Mouse (Mus musculus): Measurements from ENCODE around the gene Sdk1. TPM values are rescaled to one million over a fixed set of nuclear protein-coding genes. Genes with fewer than 3 reads are reported as not detected.
A peak's percentile ranks its signal among the peaks of the same experiment; 100 is the strongest.

Gene Sdk1
- polyA plus RNA-seq, 1 experiment from 2014 or later, result 1.3 TPM

DNA sequence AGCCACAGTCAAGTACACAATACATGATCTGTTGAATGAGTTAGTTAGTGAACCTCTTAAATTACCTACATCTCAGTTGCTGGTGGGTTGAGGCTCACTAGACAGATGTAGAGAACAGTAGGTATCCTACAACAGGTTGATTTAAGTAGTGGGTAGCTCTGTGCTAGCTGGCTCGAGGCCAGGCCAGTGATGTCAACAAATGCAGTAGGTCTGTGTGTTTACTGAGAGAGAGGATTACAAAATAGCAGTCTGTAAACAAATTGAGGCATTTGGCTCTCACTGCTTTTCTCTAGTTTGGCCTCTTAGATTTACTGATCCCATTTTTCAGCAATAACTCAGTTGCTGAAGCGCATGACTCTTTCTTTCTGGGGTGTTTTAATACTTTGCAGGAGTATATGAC, 70.5 kb downstream of the Sdk1 start:
- Histone ChIP-seq H3K4me2 (ENCODE audit: low read length) (no peak overlapping the region), H3K4me3 (replicated peaks; ENCODE audit: low read length) (no peak overlapping the region), H3K27me3 (replicated peaks; ENCODE audit: control insufficient read depth, insufficient read depth, low read length) (no peaks in the 10 kb centered on the region), H3K27ac (ENCODE audit: low read length) (no peak overlapping the region), H3K9ac (replicated peaks; ENCODE audit: low read depth, low read length) (no peak overlapping the region), H3K9me3 (ENCODE audit: control insufficient read depth, low read length) (no peaks in the 10 kb centered on the region), H3K4me1 (replicated peaks; ENCODE audit: control insufficient read depth, insufficient read depth, low read length) (no peaks in the 10 kb centered on the region), H3K36me3 (ENCODE audit: control insufficient read depth, insufficient read depth) (no peaks in the 10 kb centered on the region)
- 75% methylated on average over 2 of the region's 2 CpGs for WGBS
- no peak for ATAC-seq

DNA sequence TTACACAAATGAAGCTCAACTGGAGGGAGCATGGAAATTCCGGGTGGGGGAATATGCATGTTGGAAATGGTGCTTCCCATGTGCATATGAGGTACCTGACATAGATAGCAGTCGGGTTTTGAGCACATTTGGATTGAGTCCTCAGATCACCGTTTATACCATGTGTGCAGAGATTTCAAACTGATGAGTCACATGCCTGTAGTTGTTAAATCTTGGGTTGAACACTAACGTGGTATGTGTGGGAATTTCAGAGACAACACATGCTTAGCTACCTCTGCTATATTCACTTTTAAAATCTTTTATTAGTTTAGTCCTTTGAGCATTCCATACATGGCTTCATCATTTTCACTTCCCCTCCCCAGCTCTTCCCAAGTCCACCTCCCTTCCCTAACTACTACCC, 71.0 kb downstream of the Sdk1 start:
- Histone ChIP-seq H3K4me2 (ENCODE audit: low read length) (no peak overlapping the region), H3K27ac (ENCODE audit: low read length) (no peak overlapping the region), H3K4me1 (replicated peaks; ENCODE audit: control insufficient read depth, insufficient read depth, low read length) (peaks cover 3% of the 10 kb centered on the region), H3K4me3 (replicated peaks; ENCODE audit: low read length) (no peak overlapping the region), H3K27me3 (replicated peaks; ENCODE audit: control insufficient read depth, insufficient read depth, low read length) (no peaks in the 10 kb centered on the region), H3K36me3 (ENCODE audit: control insufficient read depth, insufficient read depth) (no peaks in the 10 kb centered on the region), H3K9ac (replicated peaks; ENCODE audit: low read depth, low read length) (no peak overlapping the region), H3K9me3 (ENCODE audit: control insufficient read depth, low read length) (no peaks in the 10 kb centered on the region)
- ATAC-seq, result no peak
- 77% methylated on average over 4 of the region's 4 CpGs for WGBS

DNA sequence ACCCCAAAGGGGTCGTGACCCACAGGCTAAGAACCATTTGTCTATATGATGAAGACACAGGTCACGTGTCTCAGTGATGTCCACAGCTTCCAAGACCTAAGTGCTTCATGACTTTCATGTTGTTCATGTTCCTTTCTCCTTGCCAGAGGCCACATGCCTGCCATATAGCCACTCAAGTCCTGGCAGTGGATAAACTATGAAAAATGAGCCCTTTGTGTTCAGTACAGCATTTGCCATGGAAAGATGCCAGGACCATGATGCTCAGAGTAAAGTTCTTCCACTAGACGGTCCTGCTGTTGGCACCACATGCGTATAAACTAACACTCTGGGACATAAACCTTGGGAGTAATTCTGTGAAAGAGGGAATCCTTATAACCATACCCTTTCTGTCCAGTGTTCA, 75.8 kb downstream of the Sdk1 start:
- Histone ChIP-seq H3K27ac (ENCODE audit: low read length) (no peak overlapping the region), H3K36me3 (ENCODE audit: control insufficient read depth, insufficient read depth) (no peaks in the 10 kb centered on the region)
- no peak for ATAC-seq

DNA sequence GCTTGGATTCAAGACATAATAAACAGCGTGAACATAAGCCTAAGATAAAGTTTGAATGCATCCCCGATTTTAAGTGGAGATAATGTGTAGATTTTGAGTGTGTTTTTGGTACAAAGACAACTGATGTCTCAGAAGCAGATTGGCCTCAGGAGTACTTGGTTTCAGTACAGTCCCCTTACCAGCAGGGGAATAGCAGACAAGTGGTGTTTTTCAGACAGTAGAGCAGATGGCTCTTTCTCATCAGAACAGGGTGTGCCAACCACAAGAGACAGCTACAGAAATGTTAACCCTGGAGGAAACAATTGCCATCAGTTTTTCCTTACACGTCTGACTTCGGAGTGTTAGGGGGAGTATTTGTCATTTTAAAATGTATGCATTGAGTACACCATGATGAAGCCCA, 83.6 kb downstream of the Sdk1 start:
- H3K9me3 ChIP-seq (ENCODE audit: control insufficient read depth, low read length), result no peaks in the 10 kb centered on the region
- H3K36me3 ChIP-seq (ENCODE audit: control insufficient read depth, insufficient read depth), result no peaks in the 10 kb centered on the region
- no peak overlapping the region for H3K9ac ChIP-seq (replicated peaks; ENCODE audit: low read depth, low read length)
- H3K4me3 ChIP-seq (replicated peaks; ENCODE audit: low read length), result no peak overlapping the region
- 71% methylated on average over 4 of the region's 4 CpGs for WGBS
- ATAC-seq, result 0 out of 2 replicates have a peak, but pooled peaks have one; percentile 43
- H3K27me3 ChIP-seq (replicated peaks; ENCODE audit: control insufficient read depth, insufficient read depth, low read length), result no peaks in the 10 kb centered on the region
- H3K4me2 ChIP-seq (ENCODE audit: low read length), result no peak overlapping the region
- peaks cover 3% of the 10 kb centered on the region for H3K4me1 ChIP-seq (replicated peaks; ENCODE audit: control insufficient read depth, insufficient read depth, low read length)
- no peak overlapping the region for H3K27ac ChIP-seq (ENCODE audit: low read length)

More for the DNA sequence above, 75.8 kb downstream of the Sdk1 start:
- H3K9ac ChIP-seq (replicated peaks; ENCODE audit: low read depth, low read length), result no peak overlapping the region
- H3K4me3 ChIP-seq (replicated peaks; ENCODE audit: low read length), result no peak overlapping the region
- H3K4me2 ChIP-seq (ENCODE audit: low read length), result no peak overlapping the region
- peaks cover 3% of the 10 kb centered on the region for H3K4me1 ChIP-seq (replicated peaks; ENCODE audit: control insufficient read depth, insufficient read depth, low read length)
- 61% methylated on average over 4 of the region's 4 CpGs for WGBS
- no peaks in the 10 kb centered on the region for H3K9me3 ChIP-seq (ENCODE audit: control insufficient read depth, low read length)
- H3K27me3 ChIP-seq (replicated peaks; ENCODE audit: control insufficient read depth, insufficient read depth, low read length), result no peaks in the 10 kb centered on the region

DNA sequence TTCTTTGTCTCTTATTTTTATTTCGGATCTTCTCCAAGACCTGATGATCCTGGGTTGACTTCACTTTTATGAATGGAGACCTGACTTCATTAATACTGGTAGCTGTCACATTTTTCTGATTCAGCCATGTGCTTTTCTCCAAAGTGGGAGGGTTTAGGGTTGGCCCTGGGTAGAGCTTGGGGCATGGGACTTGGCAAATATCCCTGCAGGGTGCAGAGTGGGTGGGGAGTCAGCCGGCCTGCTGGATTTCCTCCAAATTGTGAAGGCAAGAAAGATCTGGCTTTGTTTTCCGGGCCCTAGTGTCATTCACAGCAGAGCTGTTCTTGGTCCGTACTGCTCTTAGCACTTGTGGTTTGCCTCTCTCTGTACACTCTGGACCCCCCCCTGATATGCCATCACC, 103.1 kb downstream of the Sdk1 start:
- Histone ChIP-seq H3K4me2 (ENCODE audit: low read length) (no peak overlapping the region), H3K27ac (ENCODE audit: low read length) (no peak overlapping the region), H3K36me3 (ENCODE audit: control insufficient read depth, insufficient read depth) (no peaks in the 10 kb centered on the region), H3K4me1 (replicated peaks; ENCODE audit: control insufficient read depth, insufficient read depth, low read length) (peaks cover 4% of the 10 kb centered on the region; the same call in 1 of the 2 replicates), H3K4me3 (replicated peaks; ENCODE audit: low read length) (no peak overlapping the region), H3K9ac (replicated peaks; ENCODE audit: low read depth, low read length) (no peak overlapping the region), H3K9me3 (ENCODE audit: control insufficient read depth, low read length) (peaks cover 3% of the 10 kb centered on the region; the same call in 1 of the 2 replicates), H3K27me3 (replicated peaks; ENCODE audit: control insufficient read depth, insufficient read depth, low read length) (no peaks in the 10 kb centered on the region)
- ATAC-seq, result peak; percentile 28; the same call in 1 of the 2 replicates
- 36% methylated on average over 4 of the region's 4 CpGs for WGBS

DNA sequence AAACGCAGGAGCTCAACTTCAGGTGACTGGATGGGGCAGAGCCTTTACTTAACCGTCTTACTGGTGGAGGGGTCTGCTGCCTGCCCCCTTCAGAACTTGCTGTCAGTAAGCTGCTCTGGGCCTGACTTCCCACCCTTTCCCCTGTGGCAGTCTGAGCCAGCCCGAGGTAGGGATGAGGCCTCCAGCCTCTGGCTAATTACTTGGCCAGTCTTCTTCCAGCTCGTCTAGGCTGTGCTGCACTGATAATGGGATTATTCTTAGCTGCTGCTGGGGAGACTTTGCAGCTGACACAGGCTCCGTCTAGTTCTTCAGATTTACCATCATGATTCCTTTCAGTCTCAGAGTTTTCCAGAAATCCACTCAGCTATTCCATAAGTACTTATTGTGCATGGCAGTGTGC, 104.2 kb downstream of the Sdk1 start:
- no peak overlapping the region for H3K9ac ChIP-seq (replicated peaks; ENCODE audit: low read depth, low read length)
- H3K27ac ChIP-seq (ENCODE audit: low read length), result no peak overlapping the region
- ATAC-seq, result no peak
- no peaks in the 10 kb centered on the region for H3K36me3 ChIP-seq (ENCODE audit: control insufficient read depth, insufficient read depth)
- H3K4me2 ChIP-seq (ENCODE audit: low read length), result no peak overlapping the region
- peaks cover 4% of the 10 kb centered on the region; the same call in 1 of the 2 replicates for H3K4me1 ChIP-seq (replicated peaks; ENCODE audit: control insufficient read depth, insufficient read depth, low read length)
- WGBS, result 47% methylated on average over 5 of the region's 5 CpGs
- H3K9me3 ChIP-seq (ENCODE audit: control insufficient read depth, low read length), result peaks cover 3% of the 10 kb centered on the region; the same call in 1 of the 2 replicates
- H3K27me3 ChIP-seq (replicated peaks; ENCODE audit: control insufficient read depth, insufficient read depth, low read length), result no peaks in the 10 kb centered on the region
- H3K4me3 ChIP-seq (replicated peaks; ENCODE audit: low read length), result no peak overlapping the region

DNA sequence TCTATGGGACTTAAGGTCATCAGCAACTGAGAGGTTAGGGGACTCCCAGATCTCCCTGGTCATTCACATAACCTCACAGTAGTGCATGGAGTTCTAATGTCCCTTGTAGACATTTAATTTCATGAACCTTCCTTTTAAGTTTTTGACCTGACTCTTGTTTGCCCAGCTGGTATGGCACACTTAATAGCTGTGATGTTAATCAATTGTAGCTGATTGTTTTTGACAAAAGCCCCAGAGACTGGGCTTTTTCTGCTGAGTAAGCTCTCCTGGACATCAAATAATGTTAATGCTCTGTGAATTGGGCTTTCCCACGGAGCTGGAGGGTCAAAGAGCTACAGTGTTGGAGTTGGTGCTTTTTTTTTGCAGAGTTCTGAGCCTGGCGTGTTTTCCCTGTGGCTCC, 121.4 kb downstream of the Sdk1 start:
- no peak for ATAC-seq
- no peaks in the 10 kb centered on the region for H3K36me3 ChIP-seq (ENCODE audit: control insufficient read depth, insufficient read depth)
- H3K4me2 ChIP-seq (ENCODE audit: low read length), result no peak overlapping the region
- no peaks in the 10 kb centered on the region for H3K9me3 ChIP-seq (ENCODE audit: control insufficient read depth, low read length)
- H3K4me3 ChIP-seq (replicated peaks; ENCODE audit: low read length), result no peak overlapping the region
- no peak overlapping the region for H3K9ac ChIP-seq (replicated peaks; ENCODE audit: low read depth, low read length)
- no peak overlapping the region for H3K27ac ChIP-seq (ENCODE audit: low read length)
- no peaks in the 10 kb centered on the region for H3K27me3 ChIP-seq (replicated peaks; ENCODE audit: control insufficient read depth, insufficient read depth, low read length)
- 16% methylated on average over 2 of the region's 2 CpGs for WGBS
- no peaks in the 10 kb centered on the region for H3K4me1 ChIP-seq (replicated peaks; ENCODE audit: control insufficient read depth, insufficient read depth, low read length)

DNA sequence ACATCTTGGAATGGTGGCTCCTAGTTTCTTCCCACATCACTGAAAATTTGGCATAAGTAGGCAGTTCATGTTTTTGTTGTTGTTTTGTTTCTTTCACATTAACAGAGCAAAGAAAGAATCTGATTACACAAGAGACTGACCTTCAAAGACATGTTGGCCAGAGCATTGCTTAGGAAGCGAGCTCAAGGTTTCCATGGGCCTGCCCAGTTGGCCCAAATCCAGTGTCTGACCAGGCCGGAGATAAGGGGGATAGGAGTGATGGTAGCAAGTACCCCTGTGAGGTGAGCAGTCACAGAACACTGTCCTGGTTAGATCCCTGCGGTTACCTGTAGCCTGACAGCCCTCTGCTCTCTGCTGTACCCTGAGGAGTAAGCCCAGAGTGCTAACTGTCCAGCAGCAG, 122.7 kb downstream of the Sdk1 start:
- no peaks in the 10 kb centered on the region for H3K4me1 ChIP-seq (replicated peaks; ENCODE audit: control insufficient read depth, insufficient read depth, low read length)
- H3K27ac ChIP-seq (ENCODE audit: low read length), result no peak overlapping the region
- no peaks in the 10 kb centered on the region for H3K36me3 ChIP-seq (ENCODE audit: control insufficient read depth, insufficient read depth)
- H3K27me3 ChIP-seq (replicated peaks; ENCODE audit: control insufficient read depth, insufficient read depth, low read length), result no peaks in the 10 kb centered on the region
- no peaks in the 10 kb centered on the region for H3K9me3 ChIP-seq (ENCODE audit: control insufficient read depth, low read length)
- H3K4me2 ChIP-seq (ENCODE audit: low read length), result no peak overlapping the region
- H3K9ac ChIP-seq (replicated peaks; ENCODE audit: low read depth, low read length), result no peak overlapping the region
- H3K4me3 ChIP-seq (replicated peaks; ENCODE audit: low read length), result no peak overlapping the region
- WGBS, result 80% methylated on average over 3 of the region's 3 CpGs
- no peak for ATAC-seq

DNA sequence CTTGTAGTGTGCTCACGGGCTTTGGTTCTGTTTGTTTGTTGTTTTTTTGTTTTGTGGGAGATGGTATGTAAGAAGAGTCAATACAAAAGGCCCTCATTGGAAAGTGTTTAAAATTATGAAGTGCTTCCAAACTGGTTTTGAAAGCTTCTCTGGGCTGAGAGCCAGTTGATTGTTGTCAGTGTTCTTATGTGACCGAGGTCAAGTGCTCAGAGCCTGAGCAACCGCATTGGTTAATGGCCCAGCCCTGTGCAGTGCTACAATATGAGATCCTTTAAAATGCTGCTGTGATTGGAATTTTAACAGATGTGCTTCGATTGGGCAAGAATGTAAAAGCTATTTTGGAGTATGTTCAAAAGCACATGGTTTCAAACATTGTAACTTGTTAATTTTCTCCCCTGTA, 127.3 kb downstream of the Sdk1 start:
- no peaks in the 10 kb centered on the region for H3K36me3 ChIP-seq (ENCODE audit: control insufficient read depth, insufficient read depth)
- no peaks in the 10 kb centered on the region for H3K27me3 ChIP-seq (replicated peaks; ENCODE audit: control insufficient read depth, insufficient read depth, low read length)
- ATAC-seq, result no peak
- H3K4me2 ChIP-seq (ENCODE audit: low read length), result no peak overlapping the region
- H3K9me3 ChIP-seq (ENCODE audit: control insufficient read depth, low read length), result no peaks in the 10 kb centered on the region
- H3K27ac ChIP-seq (ENCODE audit: low read length), result no peak overlapping the region
- 33% methylated on average over 4 of the region's 4 CpGs for whole genome bisulfite sequencing
- H3K4me1 ChIP-seq (replicated peaks; ENCODE audit: control insufficient read depth, insufficient read depth, low read length), result no peaks in the 10 kb centered on the region
- no peak overlapping the region for H3K9ac ChIP-seq (replicated peaks; ENCODE audit: low read depth, low read length)
- no peak overlapping the region for H3K4me3 ChIP-seq (replicated peaks; ENCODE audit: low read length)

DNA sequence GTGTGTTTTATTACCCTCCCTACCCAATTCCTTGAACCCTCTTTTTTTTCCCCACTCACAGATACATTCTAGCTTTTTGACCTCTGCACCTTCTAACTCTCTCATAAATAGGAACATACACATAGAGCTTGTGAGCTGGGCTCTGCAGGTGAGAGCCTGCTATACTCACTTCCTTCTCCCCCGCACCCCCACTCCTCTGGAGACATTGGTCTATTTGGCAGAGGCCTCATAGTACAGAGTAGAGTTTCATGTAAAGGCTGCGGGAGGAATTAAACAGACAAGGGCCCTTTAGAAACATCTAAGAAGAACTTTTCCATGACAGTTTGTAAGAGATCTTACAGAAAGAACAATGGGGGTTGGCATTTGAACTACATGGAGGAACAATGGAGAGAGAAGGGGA, 133.5 kb downstream of the Sdk1 start:
- Histone ChIP-seq H3K9me3 (ENCODE audit: control insufficient read depth, low read length) (no peaks in the 10 kb centered on the region), H3K4me3 (replicated peaks; ENCODE audit: low read length) (no peak overlapping the region), H3K27me3 (replicated peaks; ENCODE audit: control insufficient read depth, insufficient read depth, low read length) (no peaks in the 10 kb centered on the region), H3K36me3 (ENCODE audit: control insufficient read depth, insufficient read depth) (no peaks in the 10 kb centered on the region), H3K4me2 (ENCODE audit: low read length) (no peak overlapping the region), H3K9ac (replicated peaks; ENCODE audit: low read depth, low read length) (no peak overlapping the region), H3K27ac (ENCODE audit: low read length) (no peak overlapping the region), H3K4me1 (replicated peaks; ENCODE audit: control insufficient read depth, insufficient read depth, low read length) (peaks cover 2% of the 10 kb centered on the region)
- no peak for ATAC-seq
- 64% methylated on average over 2 of the region's 2 CpGs for WGBS

Measured in forebrain, embryonic 16.5 days (tissue).